13 mouse cellular contexts compared by ENCODE assay signal in genomic region chr14:25753021-25753420, GRCm38 (mm10). TPM values are rescaled to one million over a fixed set of nuclear protein-coding genes. Genes with fewer than 3 reads are reported as not detected.
DNase-seq lines count a peak whose midpoint lies in the region; ATAC-seq and TF ChIP-seq lines count a peak whose summit lies in the region.
"Had no signal": no experiment of that assay in that cellular context is flagged by ENCODE, and none has a peak within 500 bp of the region (broad histone marks: within the 10 kb centered on the region; RNA-seq: fewer than 3 reads in every experiment).

No protein-coding gene starts in this region.

- H3K9ac ChIP-seq in liver, adult 2 months (ENCODE audit: low read depth, low read length), result no peak overlapping the region
- H3K9ac ChIP-seq in liver, postnatal 0 days (replicated peaks), result no peak overlapping the region
- H3K9ac ChIP-seq: midbrain, embryonic 12.5 days had no signal

- no peak overlapping the region for H3K4me2 ChIP-seq in liver, postnatal 0 days (ENCODE audit: low read depth, low read length)
- H3K4me2 ChIP-seq: liver, embryonic 11.5 days; midbrain, embryonic 12.5 days had no signal

- H3K27ac ChIP-seq in cerebellum, adult 2 months (ENCODE audit: insufficient read depth, low read length), result peak overlapping the region; percentile 11; the same call in 1 of the 2 replicates
- H3K27ac ChIP-seq in liver, adult 2 months (replicated peaks; ENCODE audit: insufficient read depth, low read depth, low read length), result no peak overlapping the region
- no peak overlapping the region for H3K27ac ChIP-seq in liver, postnatal 0 days (ENCODE audit: low read depth)
- H3K27ac ChIP-seq: forebrain, embryonic 10.5 days; midbrain, embryonic 12.5 days had no signal

- no peak overlapping the region for H3K4me3 ChIP-seq in cerebellum, adult 2 months (replicated peaks; ENCODE audit: insufficient read depth, low read depth, low read length)
- no peak overlapping the region for H3K4me3 ChIP-seq in liver, adult 2 months (ENCODE audit: insufficient read depth, low read depth, low read length)
- no peak overlapping the region for H3K4me3 ChIP-seq in liver, postnatal 0 days (ENCODE audit: low read depth, low read length)
- H3K4me3 ChIP-seq: forebrain, embryonic 10.5 days; midbrain, embryonic 12.5 days had no signal

- TF ChIP-seq CTCF in cerebellum, adult 2 months (IDR thresholded peaks at IDR 0.05; ENCODE audit: borderline replicate concordance, insufficient read depth, low read depth, low read length), result no peak
- TF ChIP-seq CTCF in liver, adult 2 months (IDR thresholded peaks at IDR 0.05; ENCODE audit: low read depth, low read length), result no peak
- no peak for TF ChIP-seq CTCF in liver, postnatal 0 days (IDR thresholded peaks at IDR 0.05; ENCODE audit: low read depth)

- no peaks in the 10 kb centered on the region; the same call in 1 of the 2 replicates for H3K4me1 ChIP-seq in cerebellum, adult 2 months (ENCODE audit: control insufficient read depth, insufficient read depth, low read length)
- peaks cover 12% of the 10 kb centered on the region for H3K4me1 ChIP-seq in liver, adult 2 months (ENCODE audit: control insufficient read depth, insufficient read depth, low read length)
- peaks cover 13% of the 10 kb centered on the region; the same call in 1 of the 2 replicates for H3K4me1 ChIP-seq in liver, postnatal 0 days (ENCODE audit: insufficient read depth)

- ATAC-seq in liver, postnatal 0 days, result no peak

- no peaks in the 10 kb centered on the region for H3K9me3 ChIP-seq in liver, postnatal 0 days (ENCODE audit: low read length)
- H3K9me3 ChIP-seq: forebrain, embryonic 10.5 days; midbrain, embryonic 12.5 days had no signal

- no peak for TF ChIP-seq EP300 in liver, postnatal 0 days (IDR thresholded peaks at IDR 0.05; ENCODE audit: low read depth)

- no peak for TF ChIP-seq POLR2A in cerebellum, adult 2 months (IDR thresholded peaks at IDR 0.05; ENCODE audit: borderline replicate concordance, insufficient read depth, low read length)
- TF ChIP-seq POLR2A in liver, adult 2 months (IDR thresholded peaks at IDR 0.05; ENCODE audit: extremely low read depth, insufficient read depth, low read length), result no peak

- peaks cover 21% of the 10 kb centered on the region; the same call in 1 of the 2 replicates for H3K79me2 ChIP-seq in liver, adult 2 months (ENCODE audit: control insufficient read depth, insufficient read depth, low read length)

- H3K36me3 ChIP-seq in liver, adult 2 months (ENCODE audit: control insufficient read depth, insufficient read depth, low read length), result peaks cover 36% of the 10 kb centered on the region
- H3K36me3 ChIP-seq in liver, postnatal 0 days (replicated peaks; ENCODE audit: insufficient read depth, low read length), result peaks cover 11% of the 10 kb centered on the region
- H3K36me3 ChIP-seq: midbrain, embryonic 12.5 days had no signal

- peak in 1 of 2 experiments; percentile 49 for DNase-seq in cerebellum, adult 2 months
- DNase-seq in cerebellum, adult 9-10 months, result no peak
- DNase-seq in liver, adult 2 months (ENCODE audit: extremely low read depth, low read depth, low spot score), result peak; percentile 72
- no peak for DNase-seq in liver, postnatal 0 days
- DNase-seq in heart, adult 8-10 months (ENCODE audit: low spot score), result peak; percentile 55
- peak; percentile 82 for DNase-seq in lung, postnatal 25 days (ENCODE audit: low spot score)
- no peak for DNase-seq in spleen, postnatal 10 days (ENCODE audit: low spot score in 2 of 2)
- no peak for DNase-seq in adrenal gland, postnatal 25 days
- DNase-seq: adrenal gland, postnatal 10 days; kidney, adult 11 months had no signal

- no peaks in the 10 kb centered on the region for H3K27me3 ChIP-seq in cerebellum, adult 2 months (ENCODE audit: control insufficient read depth, insufficient read depth, low read length)
- no peaks in the 10 kb centered on the region for H3K27me3 ChIP-seq in liver, adult 2 months (ENCODE audit: control insufficient read depth, insufficient read depth, low read length)
- H3K27me3 ChIP-seq in liver, postnatal 0 days (ENCODE audit: insufficient read depth, low read length), result no peaks in the 10 kb centered on the region

- 29% methylated on average over 5 of the region's 5 CpGs for WGBS in cerebellum, adult 2 months
- WGBS in liver, adult 2 months, result 69% methylated on average over 5 of the region's 5 CpGs
- WGBS in liver, postnatal 0 days (ENCODE audit: insufficient replicate concordance), result 76% methylated on average over 5 of the region's 5 CpGs

RNA-seq across cellular contexts. Expression of gene Zcchc24, which starts 15.8 kb away (rescaled TPM):
- 67.3 and 71.4 TPM in 2 replicates for polyA plus RNA-seq in cerebellum, adult 2 months (2012; rRNA removed)
- total RNA-seq in liver, adult 2 months (2014; rRNA removed), result 27.3 and 28.7 TPM in 2 replicates
- 53.0 and 57.7 TPM in 2 replicates for polyA plus RNA-seq in liver, adult 2 months (2012; rRNA removed)
- 13.7 and 13.8 TPM in 2 replicates for polyA plus RNA-seq in liver, postnatal 0 days (2015; fragmentation: Nextera tagmentation; extraction: Ambion mirVana)
- total RNA-seq in heart, adult 8-10 months (2022), result 10 to 100 TPM; 28.3 to 37.1 (median 32.0) TPM
- total RNA-seq in adrenal gland, postnatal 25 days (2021), result 16.2 and 18.4 TPM in 2 replicates

RNA-seq across cellular contexts. Expression of gene Ppif, which starts 59.1 kb away (rescaled TPM):
- polyA plus RNA-seq in cerebellum, adult 2 months (2012; rRNA removed), result 62.7 and 63.3 TPM in 2 replicates
- total RNA-seq in liver, adult 2 months (2014; rRNA removed), result 19.4 and 31.1 TPM in 2 replicates
- polyA plus RNA-seq in liver, adult 2 months (2012; rRNA removed), result 76.3 and 80.6 TPM in 2 replicates
- 36.0 and 38.4 TPM in 2 replicates for polyA plus RNA-seq in liver, postnatal 0 days (2015; fragmentation: Nextera tagmentation; extraction: Ambion mirVana)
- 100 to 1,000 TPM; 300 to 329 (median 307) TPM for total RNA-seq in heart, adult 8-10 months (2022)
- total RNA-seq in adrenal gland, postnatal 25 days (2021), result 29.4 and 35.9 TPM in 2 replicates

Comparison
In these comparisons a context has a peak if more than half of its experiments do, and no peak if none do; other contexts are left out.
1. DNase-seq: peak in liver, adult 2 months (single experiment), heart, adult 8-10 months (single experiment) and lung, postnatal 25 days (single experiment); none in cerebellum, adult 9-10 months (single experiment), liver, postnatal 0 days (single experiment), spleen, postnatal 10 days (0 of 2) and adrenal gland, postnatal 25 days (single experiment).